Mouse (Mus musculus): Measurements from ENCODE around the gene Mgat5. TPM values are rescaled to one million over a fixed set of nuclear protein-coding genes. Genes with fewer than 3 reads are reported as not detected.
A peak's percentile ranks its signal among the peaks of the same experiment; 100 is the strongest.

Gene Mgat5
- 1 to 10 TPM; 1.1 to 1.2 TPM for total RNA-seq (2021)
- long read RNA-seq, experiment 1, partial matches to known transcripts: 0 of 1 reads
- long read RNA-seq, experiment 1, other reads (novel, unspliced or antisense): 1 of 1 reads
- long read RNA-seq, experiment 2, partial matches to known transcripts: 0 of 1 reads
- long read RNA-seq, experiment 2, other reads (novel, unspliced or antisense): 1 of 1 reads

- intact Hi-C loops (cut with DNase I): loop anchor here (10.0 kb wide), 1 partner anchor 130 kb away; no protein-coding TSS in a partner anchor
- DNase-seq: peak; percentile 82 to 84
Measured at GRCm38 (mm10) chr1:127204817-127205485, at the start of gene Mgat5. Mgat5 (plus strand) TSS chr1:127205015.

- intact Hi-C loops (cut with DNase I): no loop called here
- DNase-seq: no peak
Measured at GRCm38 (mm10) chr1:127160118-127160760, 44.6 kb upstream of the Mgat5 start.

DNA sequence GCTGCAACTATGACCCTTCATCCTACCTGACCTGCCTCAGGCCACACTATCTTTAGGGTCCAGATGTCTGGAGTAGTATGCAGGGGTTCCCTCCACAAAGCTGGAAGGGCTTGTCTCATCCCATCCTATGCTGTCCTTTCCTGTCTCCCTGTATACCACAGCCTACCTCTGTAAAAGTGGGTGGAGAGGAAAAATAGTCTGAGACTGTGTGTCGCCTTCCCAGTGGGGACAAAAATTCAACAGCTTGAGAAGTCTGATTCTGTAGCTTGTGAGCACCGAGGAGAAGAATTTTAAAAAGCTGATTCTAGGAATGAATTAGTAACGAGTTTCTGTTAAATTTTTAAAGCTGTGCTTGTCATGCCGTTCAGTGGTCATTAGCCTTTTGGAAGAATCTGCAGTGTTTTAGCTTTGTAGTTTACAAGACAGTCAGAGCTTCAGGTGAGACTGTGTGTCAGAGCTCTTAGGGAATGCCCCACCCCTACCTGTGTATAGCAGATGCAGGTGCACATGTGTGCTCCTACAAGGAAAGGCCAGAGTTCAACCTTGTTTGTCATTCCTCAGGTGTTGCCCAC lies 40.1 kb upstream of the Mgat5 start:
- intact Hi-C loops (cut with DNase I): no loop called here

GRCm38 (mm10) chr1:127166521-127166920 lies 38.3 kb upstream of the Mgat5 start:
- intact Hi-C loops (cut with DNase I): no loop called here
- no peak for DNase-seq

More for the DNA sequence above, 40.1 kb upstream of the Mgat5 start:
- no peak for DNase-seq

- no peak for DNase-seq
- intact Hi-C loops (cut with DNase I): no loop called here
Measured at GRCm38 (mm10) chr1:127167586-127167985, 37.2 kb upstream of the Mgat5 start.

GRCm38 (mm10) chr1:127168205-127168604 lies 36.6 kb upstream of the Mgat5 start:
- DNase-seq: no peak
- intact Hi-C loops (cut with DNase I): no loop called here

DNA sequence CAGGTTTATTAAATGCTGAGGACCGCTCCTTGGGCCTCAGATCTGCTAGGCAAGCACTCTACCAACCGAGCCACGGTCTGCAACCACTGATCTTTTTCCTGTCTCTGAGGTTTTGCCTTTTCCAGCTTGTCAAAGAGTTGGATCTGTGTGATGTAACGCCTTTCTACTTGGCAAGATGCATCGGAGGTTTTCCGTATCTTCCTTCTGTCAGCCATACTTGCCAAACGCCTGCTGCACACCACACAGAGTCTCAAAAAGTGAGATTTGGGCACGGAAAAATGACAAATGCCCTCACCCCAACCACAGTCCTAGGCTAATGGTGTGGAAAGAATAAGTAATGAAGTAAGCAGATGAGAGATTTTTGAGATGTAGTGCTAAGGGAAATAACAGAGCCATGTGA lies 35.3 kb upstream of the Mgat5 start:
- DNase-seq: no peak
- intact Hi-C loops (cut with DNase I): no loop called here

DNA sequence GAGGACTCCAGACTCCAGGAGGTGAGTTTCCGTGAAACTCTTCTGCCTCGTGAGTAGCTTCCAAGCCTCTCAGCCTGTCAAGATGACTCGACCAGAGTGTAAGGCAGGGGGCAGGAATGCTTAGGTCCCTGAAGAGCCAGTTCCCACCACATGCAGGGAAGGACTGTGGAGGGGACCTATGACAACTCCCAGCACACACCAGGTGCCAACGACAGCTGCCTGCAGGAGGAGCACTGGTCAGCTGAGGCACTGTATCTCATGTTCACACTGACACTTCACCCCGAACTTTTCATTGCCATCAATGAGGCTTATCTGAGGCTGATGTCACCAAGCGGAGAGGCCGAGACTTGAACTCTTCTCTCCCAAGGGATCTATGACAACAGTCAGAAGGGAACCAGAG lies 33.5 kb upstream of the Mgat5 start:
- intact Hi-C loops (cut with DNase I): no loop called here
- DNase-seq: no peak

DNA sequence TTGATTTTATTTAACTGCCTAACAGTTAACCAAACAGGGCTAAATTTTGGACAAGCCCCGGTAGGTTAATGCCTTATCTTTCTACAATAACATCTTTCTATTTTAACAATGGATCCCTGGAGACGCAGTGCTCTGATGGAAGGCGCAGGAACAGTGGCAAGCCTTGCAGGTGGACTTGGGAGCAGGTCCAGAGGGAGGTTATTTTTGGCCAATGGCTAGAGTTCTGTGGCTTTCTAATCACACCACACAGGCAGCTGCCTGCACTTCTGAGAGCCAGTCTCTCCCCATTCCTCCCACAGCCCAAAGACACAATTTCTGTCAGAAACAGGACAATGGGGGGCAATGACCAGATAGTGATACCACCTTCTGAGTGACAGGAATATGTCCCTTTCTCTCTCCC lies 31.4 kb upstream of the Mgat5 start:
- intact Hi-C loops (cut with DNase I): no loop called here
- DNase-seq: no peak

GRCm38 (mm10) chr1:127192396-127192795 lies 12.4 kb upstream of the Mgat5 start:
- no peak for DNase-seq
- intact Hi-C loops (cut with DNase I): no loop called here

DNA sequence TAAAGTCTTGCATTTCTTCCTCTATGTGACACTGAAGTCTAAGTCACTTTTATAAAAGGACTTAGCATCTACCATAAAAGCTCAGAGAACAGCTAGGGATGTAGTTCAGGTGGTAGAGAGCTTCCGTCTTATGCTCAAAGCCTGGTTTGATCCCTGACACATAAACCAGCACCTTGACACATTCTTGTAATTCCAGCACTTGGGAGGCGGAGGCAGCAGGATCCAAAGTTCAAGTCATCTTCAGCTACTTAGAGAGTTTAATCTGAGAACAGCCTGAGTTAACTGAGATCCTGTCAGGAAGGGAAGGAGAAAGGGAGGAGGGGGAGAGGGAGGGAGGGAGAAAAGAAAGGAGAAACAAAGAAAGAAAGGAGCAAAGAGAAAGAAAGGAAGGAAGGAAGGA lies 5.6 kb upstream of the Mgat5 start:
- no peak for DNase-seq
- intact Hi-C loops (cut with DNase I): no loop called here

- intact Hi-C loops (cut with DNase I): loop anchor here (2.0 to 10.0 kb wide), 3 partner anchors 132 to 256 kb away; no protein-coding TSS in a partner anchor
- DNase-seq: no peak
Measured at GRCm38 (mm10) chr1:127202360-127202759, 2.5 kb upstream of the Mgat5 start.

DNA sequence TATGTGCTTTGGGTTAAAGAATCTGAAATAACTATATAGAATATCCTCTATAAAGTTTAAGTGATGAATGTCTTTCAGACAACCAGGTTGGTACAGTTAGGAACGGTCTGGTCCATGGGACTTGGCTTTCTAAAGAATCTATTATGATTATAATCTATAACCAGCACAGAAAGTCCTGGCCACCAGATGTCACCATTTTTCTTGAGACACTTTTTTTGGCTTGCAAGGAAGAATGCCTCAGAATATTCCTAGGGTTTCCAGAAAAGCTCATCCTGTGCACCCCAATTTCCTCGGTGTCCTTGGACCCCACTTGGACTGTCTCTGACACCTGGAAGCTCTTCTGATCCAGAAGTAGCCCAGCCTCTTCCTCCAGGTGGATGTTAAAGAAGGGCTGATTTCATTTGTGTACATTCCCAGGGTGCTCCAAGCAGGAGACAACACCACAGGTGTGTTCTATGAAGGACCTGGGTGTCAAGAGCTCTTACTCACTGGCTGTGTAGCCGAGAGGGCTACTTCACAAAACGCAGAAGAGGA lies 1.5 kb upstream of the Mgat5 start:
- no peak for DNase-seq
- intact Hi-C loops (cut with DNase I): loop anchor here (2.0 to 10.0 kb wide), 3 partner anchors 132 to 256 kb away; no protein-coding TSS in a partner anchor

- intact Hi-C loops (cut with DNase I): loop anchor here (2.0 to 10.0 kb wide), 2 partner anchors 37 to 129 kb away; no protein-coding TSS in a partner anchor
- no peak for DNase-seq
Measured at GRCm38 (mm10) chr1:127205501-127206019, 745 bp downstream of the Mgat5 start.

- intact Hi-C loops (cut with DNase I): loop anchor here (2.0 to 10.0 kb wide), 2 partner anchors 37 to 129 kb away; no protein-coding TSS in a partner anchor
Measured at GRCm38 (mm10) chr1:127206020-127206641, 1.3 kb downstream of the Mgat5 start.

DNA sequence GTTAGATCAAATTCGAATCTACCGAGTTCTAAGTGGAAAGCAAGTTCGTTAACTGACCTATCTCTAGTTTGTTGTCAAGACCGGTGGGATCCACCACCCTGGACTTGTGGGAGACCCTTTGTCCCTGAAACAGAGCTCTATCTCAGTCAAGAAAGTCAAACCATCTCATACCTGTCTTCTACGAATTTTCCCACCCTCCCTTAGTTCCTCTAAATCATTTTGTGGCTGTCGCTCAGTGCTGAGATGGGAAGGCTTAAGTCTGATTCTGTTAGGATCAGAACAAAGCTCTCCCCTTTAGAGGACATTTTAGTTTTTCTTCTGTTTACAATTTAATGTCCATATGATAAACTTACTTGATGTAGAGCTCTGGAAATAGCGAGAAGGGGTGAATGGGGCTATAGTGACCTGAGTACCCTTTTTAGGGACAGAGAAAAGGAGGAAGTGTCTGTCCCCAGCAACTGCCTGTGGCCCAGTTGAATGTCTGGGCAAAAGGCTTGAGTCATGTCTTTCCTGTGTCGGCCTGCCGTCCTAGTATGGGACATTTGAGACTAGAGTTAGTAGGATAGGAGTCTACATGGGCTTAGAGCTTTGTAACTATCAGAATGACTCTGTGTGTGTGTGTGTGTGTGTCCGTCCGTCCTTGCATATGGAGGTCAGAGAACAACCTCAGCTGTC lies 2.2 kb downstream of the Mgat5 start:
- DNase-seq: no peak
- intact Hi-C loops (cut with DNase I): loop anchor here (2.0 to 10.0 kb wide), 2 partner anchors 36 to 128 kb away; no protein-coding TSS in a partner anchor

More at GRCm38 (mm10) chr1:127206020-127206641, 1.3 kb downstream of the Mgat5 start:
- peak; percentile 10 to 23 for DNase-seq

- intact Hi-C loops (cut with DNase I): loop anchor here (10.0 kb wide), 1 partner anchor 127 kb away; no protein-coding TSS in a partner anchor
Measured at GRCm38 (mm10) chr1:127208167-127208566, 3.4 kb downstream of the Mgat5 start.

GRCm38 (mm10) chr1:127212812-127213211 lies 8.0 kb downstream of the Mgat5 start:
- intact Hi-C loops (cut with DNase I): no loop called here
- no peak for DNase-seq

More at GRCm38 (mm10) chr1:127208167-127208566, 3.4 kb downstream of the Mgat5 start:
- DNase-seq: no peak

DNA sequence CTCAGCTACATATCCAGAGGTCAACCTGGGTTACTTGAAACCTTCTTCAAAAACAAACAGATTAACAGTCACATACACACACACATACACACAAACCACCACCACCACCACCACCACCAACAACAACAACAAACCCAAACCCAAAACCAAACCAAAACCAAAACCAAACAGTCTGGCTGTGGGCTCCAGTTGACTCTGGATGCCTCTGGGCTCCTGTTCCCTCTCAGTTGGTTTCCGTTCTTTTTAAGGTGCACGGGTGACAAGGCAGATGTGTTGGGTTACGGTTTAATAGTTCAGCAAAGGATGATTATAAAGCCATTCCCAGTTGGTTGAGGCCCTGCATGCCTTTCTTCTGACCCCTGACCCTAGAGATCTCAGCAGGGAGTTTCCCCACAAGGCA lies 8.6 kb downstream of the Mgat5 start:
- intact Hi-C loops (cut with DNase I): no loop called here
- no peak for DNase-seq

Data from gastrocnemius, postnatal 36 days (tissue).